Mouse (Mus musculus): ENCODE measurements around the gene Prame. TPM values are rescaled to one million over a fixed set of nuclear protein-coding genes. Genes with fewer than 3 reads are reported as not detected.
"Not testable (repeated sequence)": the region's sequence is repeated elsewhere in the genome, so short reads cannot be mapped to it uniquely, and the experiment has no call there.

Gene Prame
- not detected in 2 replicates for polyA plus RNA-seq (2015; fragmentation: Nextera tagmentation; extraction: Ambion mirVana)

DNA sequence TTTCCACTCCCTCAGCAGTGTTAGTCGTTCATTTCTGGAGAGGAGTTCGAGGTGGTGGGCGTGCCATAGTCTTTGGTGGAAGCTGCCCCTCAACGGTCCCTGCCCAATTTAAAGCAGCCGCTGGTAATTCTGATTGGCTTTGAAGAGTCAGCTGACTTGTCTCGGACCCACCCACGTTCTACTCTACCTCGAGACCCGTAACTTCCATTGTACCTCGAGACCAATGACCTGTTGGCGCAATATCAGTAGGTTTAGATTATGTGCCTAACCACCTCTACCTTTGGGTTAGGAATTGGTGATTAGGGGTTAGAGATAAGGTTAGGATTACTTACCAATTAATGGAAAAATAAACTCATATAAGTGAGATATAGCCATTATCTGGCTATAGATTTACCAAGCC lies at the start of gene Prame:
Prame (minus strand) TSS at position 101 of the 400 bp plus-strand sequence.
- Histone ChIP-seq H3K27ac (ENCODE audit: low read length) (no peak within 1 kb of the TSS), H3K9me3 (replicated peaks; ENCODE audit: control insufficient read depth, low read length, poor library complexity, severe bottlenecking) (no peaks in the 10 kb centered on the region), H3K4me2 (ENCODE audit: low read length) (no peak within 1 kb of the TSS), H3K36me3 (ENCODE audit: control insufficient read depth, insufficient read depth, low read length) (no peaks in the 10 kb centered on the region), H3K4me1 (ENCODE audit: control insufficient read depth, insufficient read depth, low read length) (no peaks in the 10 kb centered on the region), H3K27me3 (ENCODE audit: control insufficient read depth, insufficient read depth, low read depth, low read length) (no peaks in the 10 kb centered on the region), H3K4me3 (ENCODE audit: low read depth, low read length) (no peak within 1 kb of the TSS), H3K9ac (ENCODE audit: low read depth, low read length) (no peak within 1 kb of the TSS)
- 91% methylated on average over 11 of the region's 11 CpGs for WGBS
- no peak for ATAC-seq

- H3K4me3 ChIP-seq (ENCODE audit: low read depth, low read length), result no peak overlapping the region
- H3K27ac ChIP-seq (ENCODE audit: low read length), result no peak overlapping the region
- ATAC-seq, result peak; percentile 87
- peak overlapping the region; percentile 16; the same call in 1 of the 2 replicates for H3K4me2 ChIP-seq (ENCODE audit: low read length)
- no peaks in the 10 kb centered on the region for H3K27me3 ChIP-seq (ENCODE audit: control insufficient read depth, insufficient read depth, low read depth, low read length)
- no peaks in the 10 kb centered on the region for H3K4me1 ChIP-seq (ENCODE audit: control insufficient read depth, insufficient read depth, low read length)
- H3K9me3 ChIP-seq (replicated peaks; ENCODE audit: control insufficient read depth, low read length, poor library complexity, severe bottlenecking), result no peaks in the 10 kb centered on the region
- no peak overlapping the region for H3K9ac ChIP-seq (ENCODE audit: low read depth, low read length)
- WGBS, result 35% methylated on average over 9 of the region's 9 CpGs
- H3K36me3 ChIP-seq (ENCODE audit: control insufficient read depth, insufficient read depth, low read length), result no peaks in the 10 kb centered on the region
These were observed 24.8 kb upstream of the Prame start for GRCm38 (mm10) chrX:135652173-135652772.

DNA sequence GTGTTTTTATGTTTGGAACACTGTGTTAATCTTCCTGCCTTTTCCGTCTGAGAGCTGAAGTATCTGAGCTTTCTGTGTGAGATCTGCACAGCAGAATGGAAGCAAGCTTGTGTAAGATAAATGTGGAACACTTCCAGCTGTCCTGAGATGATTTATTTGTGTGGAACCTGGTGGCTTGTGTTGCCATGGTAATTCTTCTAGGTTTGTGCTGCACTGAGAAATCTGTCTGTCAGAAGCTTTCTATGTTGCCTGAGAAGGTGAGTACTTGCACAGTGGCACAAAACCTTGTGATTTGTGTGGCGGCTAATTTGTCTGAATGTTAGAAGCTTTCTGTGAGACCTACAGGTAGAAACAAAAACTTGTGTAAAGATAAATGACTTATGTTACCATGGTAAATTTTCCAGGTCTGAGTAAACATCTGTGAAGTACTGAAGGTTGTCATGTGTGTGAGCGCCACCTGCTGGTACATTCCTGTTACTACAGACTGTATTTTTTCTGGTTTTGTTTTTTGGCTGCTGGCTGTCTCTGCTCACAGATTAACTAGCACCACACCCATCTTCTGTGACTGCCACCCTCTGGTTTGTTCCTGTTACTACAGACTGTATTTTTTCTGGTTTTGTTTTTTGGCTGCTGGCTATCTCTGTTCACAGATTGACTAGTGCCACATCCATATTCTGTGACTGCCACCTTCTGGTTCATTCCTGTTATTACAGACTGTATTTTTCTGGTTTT lies 26.0 kb downstream of the Prame start:
- not testable (repeated sequence) for H3K27ac ChIP-seq (ENCODE audit: low read length); H3K4me1 ChIP-seq (ENCODE audit: control insufficient read depth, insufficient read depth, low read length); H3K4me2 ChIP-seq (ENCODE audit: low read length); H3K9ac ChIP-seq (ENCODE audit: low read depth, low read length); H3K27me3 ChIP-seq (ENCODE audit: control insufficient read depth, insufficient read depth, low read depth, low read length); H3K9me3 ChIP-seq (replicated peaks; ENCODE audit: control insufficient read depth, low read length, poor library complexity, severe bottlenecking); H3K36me3 ChIP-seq (ENCODE audit: control insufficient read depth, insufficient read depth, low read length); ATAC-seq; H3K4me3 ChIP-seq (ENCODE audit: low read depth, low read length)
- 65% methylated on average over 3 of the region's 3 CpGs for WGBS

DNA sequence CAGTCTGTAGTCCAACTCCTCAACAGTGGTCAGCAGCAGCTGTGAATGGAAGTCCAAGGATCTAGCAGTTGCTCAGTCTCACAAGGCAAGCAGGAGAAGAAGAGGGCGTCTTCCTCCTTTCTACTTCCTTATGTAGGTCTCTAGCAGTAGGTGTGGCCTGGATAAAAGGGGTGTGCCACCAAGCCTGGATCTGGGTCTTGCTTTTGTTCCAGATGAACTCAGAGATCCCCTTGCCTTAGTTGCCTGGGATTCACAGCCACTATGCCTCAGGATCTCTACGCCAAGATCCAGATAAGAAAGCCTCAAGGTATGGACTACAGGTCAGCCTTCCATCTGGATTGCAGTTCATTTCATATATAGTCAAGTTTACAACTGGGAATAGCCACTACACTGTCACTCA lies 28.8 kb downstream of the Prame start, which contains the start of gene Nxf7:
Nxf7 (minus strand) TSS at position 101 of the 400 bp plus-strand sequence.
- no peak within 1 kb of the TSS for H3K4me3 ChIP-seq (ENCODE audit: low read depth, low read length)
- ATAC-seq, result no peak
- H3K4me1 ChIP-seq (ENCODE audit: control insufficient read depth, insufficient read depth, low read length), result no peaks in the 10 kb centered on the region
- no peaks in the 10 kb centered on the region for H3K27me3 ChIP-seq (ENCODE audit: control insufficient read depth, insufficient read depth, low read depth, low read length)
- no peak within 1 kb of the TSS for H3K4me2 ChIP-seq (ENCODE audit: low read length)
- no peaks in the 10 kb centered on the region for H3K9me3 ChIP-seq (replicated peaks; ENCODE audit: control insufficient read depth, low read length, poor library complexity, severe bottlenecking)
- no peak within 1 kb of the TSS for H3K27ac ChIP-seq (ENCODE audit: low read length)
- H3K9ac ChIP-seq (ENCODE audit: low read depth, low read length), result no peak within 1 kb of the TSS
- 79% methylated on average over 2 of the region's 2 CpGs for WGBS
- no peaks in the 10 kb centered on the region for H3K36me3 ChIP-seq (ENCODE audit: control insufficient read depth, insufficient read depth, low read length)

- 92% methylated on average over 13 of the region's 13 CpGs for WGBS
- no peak overlapping the region for H3K4me3 ChIP-seq (ENCODE audit: low read depth, low read length)
- no peaks in the 10 kb centered on the region for H3K27me3 ChIP-seq (ENCODE audit: control insufficient read depth, insufficient read depth, low read depth, low read length)
- H3K36me3 ChIP-seq (ENCODE audit: control insufficient read depth, insufficient read depth, low read length), result no peaks in the 10 kb centered on the region
- H3K4me2 ChIP-seq (ENCODE audit: low read length), result no peak overlapping the region
- no peak for ATAC-seq
- no peaks in the 10 kb centered on the region for H3K4me1 ChIP-seq (ENCODE audit: control insufficient read depth, insufficient read depth, low read length)
- H3K9me3 ChIP-seq (replicated peaks; ENCODE audit: control insufficient read depth, low read length, poor library complexity, severe bottlenecking), result no peaks in the 10 kb centered on the region
- H3K9ac ChIP-seq (ENCODE audit: low read depth, low read length), result no peak overlapping the region
- no peak overlapping the region for H3K27ac ChIP-seq (ENCODE audit: low read length)
These were observed 29.4 kb downstream of the Prame start for GRCm38 (mm10) chrX:135598096-135598495.

GRCm38 (mm10) chrX:135576412-135576811 lies 51.1 kb downstream of the Prame start:
- no peak for ATAC-seq
- Histone ChIP-seq H3K27ac (ENCODE audit: low read length) (no peak overlapping the region), H3K9ac (ENCODE audit: low read depth, low read length) (no peak overlapping the region), H3K4me1 (ENCODE audit: control insufficient read depth, insufficient read depth, low read length) (no peaks in the 10 kb centered on the region), H3K4me3 (ENCODE audit: low read depth, low read length) (no peak overlapping the region), H3K36me3 (ENCODE audit: control insufficient read depth, insufficient read depth, low read length) (no peaks in the 10 kb centered on the region), H3K27me3 (ENCODE audit: control insufficient read depth, insufficient read depth, low read depth, low read length) (no peaks in the 10 kb centered on the region), H3K9me3 (replicated peaks; ENCODE audit: control insufficient read depth, low read length, poor library complexity, severe bottlenecking) (no peaks in the 10 kb centered on the region), H3K4me2 (ENCODE audit: low read length) (no peak overlapping the region)
- WGBS, result 100% methylated on average over 1 of the region's 1 CpGs

DNA sequence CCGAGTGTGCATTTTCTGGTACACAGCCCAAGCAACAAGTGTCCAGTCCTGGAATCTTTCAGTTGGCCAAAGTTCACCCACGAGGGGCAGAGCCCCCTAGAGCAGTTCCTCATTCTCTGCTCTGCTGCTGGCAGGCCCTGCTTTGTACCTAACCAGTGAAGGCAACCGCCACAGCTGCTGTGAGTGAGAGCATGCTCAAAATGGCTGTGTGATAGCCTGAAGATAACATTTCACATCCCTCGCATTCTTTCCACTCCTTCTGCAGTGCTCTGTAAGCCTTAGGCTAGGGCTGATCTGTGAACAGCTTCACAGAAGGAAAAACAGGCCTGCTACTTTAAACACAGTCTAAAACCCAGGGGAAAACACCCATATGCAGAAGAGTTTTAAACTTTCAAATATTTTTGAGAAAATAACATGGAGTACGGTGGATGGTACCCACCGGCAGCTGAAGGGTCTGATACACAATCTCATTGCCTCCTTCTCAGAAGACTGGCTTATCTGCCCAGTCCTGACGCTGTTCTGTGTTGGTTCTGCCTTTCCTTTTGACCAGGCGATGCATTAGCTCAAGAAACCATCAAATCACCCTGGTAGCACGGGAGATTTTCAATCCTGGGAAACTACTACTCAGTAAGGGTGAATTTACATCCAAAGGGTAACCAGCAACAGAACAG lies 52.4 kb downstream of the Prame start:
- H3K27me3 ChIP-seq (ENCODE audit: control insufficient read depth, insufficient read depth, low read depth, low read length); H3K9ac ChIP-seq (ENCODE audit: low read depth, low read length); ATAC-seq; H3K9me3 ChIP-seq (replicated peaks; ENCODE audit: control insufficient read depth, low read length, poor library complexity, severe bottlenecking); H3K36me3 ChIP-seq (ENCODE audit: control insufficient read depth, insufficient read depth, low read length); H3K27ac ChIP-seq (ENCODE audit: low read length); H3K4me3 ChIP-seq (ENCODE audit: low read depth, low read length); H3K4me2 ChIP-seq (ENCODE audit: low read length); H3K4me1 ChIP-seq (ENCODE audit: control insufficient read depth, insufficient read depth, low read length): not testable (repeated sequence)
- WGBS, result 80% methylated on average over 8 of the region's 9 CpGs

GRCm38 (mm10) chrX:135574261-135574957 lies 53.1 kb downstream of the Prame start:
- H3K9me3 ChIP-seq (replicated peaks; ENCODE audit: control insufficient read depth, low read length, poor library complexity, severe bottlenecking); H3K36me3 ChIP-seq (ENCODE audit: control insufficient read depth, insufficient read depth, low read length); H3K27ac ChIP-seq (ENCODE audit: low read length); H3K4me1 ChIP-seq (ENCODE audit: control insufficient read depth, insufficient read depth, low read length); H3K27me3 ChIP-seq (ENCODE audit: control insufficient read depth, insufficient read depth, low read depth, low read length); H3K4me3 ChIP-seq (ENCODE audit: low read depth, low read length); ATAC-seq; H3K9ac ChIP-seq (ENCODE audit: low read depth, low read length); H3K4me2 ChIP-seq (ENCODE audit: low read length): not testable (repeated sequence)
- 25% methylated on average over 8 of the region's 8 CpGs for WGBS

Measured in midbrain, embryonic 16.5 days (tissue).